Mouse (Mus musculus) limb, embryonic 11.5 days (tissue): ENCODE data around the gene Rtl5. TPM values are rescaled to one million over a fixed set of nuclear protein-coding genes. Genes with fewer than 3 reads are reported as not detected.

Experiments used
- ATAC-seq: fragments of 200-750 bp; cut with Nextera tagmentation; 2 replicates; pipeline ENCODE4 v1.8.0; 2017; ENCODE audit warnings: low read depth; ENCODE audit not compliant: insufficient number of reproducible peaks, low FRiP score, low TSS enrichment
- DNase-seq: peaks from one replicate; pipeline ENCODE4 v3.0.0-alpha.2; 2015; ENCODE audit warnings: low spot score
- H3K27ac ChIP-seq: fragments of 300-500 bp; sonication (generic); replicated peaks from 2 replicates; pipeline ENCODE4 v1.5.1; 2014; ENCODE audit warnings: low read depth, mild to moderate bottlenecking, low read length
- H3K27me3 ChIP-seq: fragments of 300-500 bp; sonication (generic); 2 replicates; pipeline ENCODE4 v1.6.1; 2014; ENCODE audit warnings: mild to moderate bottlenecking, low read length, mixed read lengths; ENCODE audit not compliant: control insufficient read depth, insufficient read depth
- H3K36me3 ChIP-seq: fragments of 300-500 bp; sonication (generic); 2 replicates; pipeline ENCODE4 v1.6.1; 2014; ENCODE audit warnings: mild to moderate bottlenecking, low read length, moderate library complexity, mixed read lengths; ENCODE audit not compliant: control insufficient read depth, insufficient read depth
- H3K4me1 ChIP-seq: fragments of 300-500 bp; sonication (generic); 2 replicates; pipeline ENCODE4 v1.6.1; 2014; ENCODE audit warnings: low read length, mixed read lengths; ENCODE audit not compliant: control insufficient read depth, insufficient read depth
- H3K4me2 ChIP-seq: fragments of 300-500 bp; sonication (generic); 2 replicates; pipeline ENCODE4 v1.6.1; 2014; ENCODE audit warnings: low read depth, mild to moderate bottlenecking, moderate library complexity; ENCODE audit not compliant: severe bottlenecking
- H3K4me3 ChIP-seq: fragments of 300-500 bp; sonication (generic); 2 replicates; pipeline ENCODE4 v1.5.1; 2014; ENCODE audit warnings: low read depth, low read length
- H3K9ac ChIP-seq: fragments of 300-500 bp; sonication (generic); 2 replicates; pipeline ENCODE4 v1.6.1; 2014; ENCODE audit warnings: mild to moderate bottlenecking, low read length
- H3K9me3 ChIP-seq: fragments of 300-500 bp; sonication (generic); 2 replicates; pipeline ENCODE4 v1.6.1; 2016; ENCODE audit warnings: low read length; ENCODE audit not compliant: control insufficient read depth
- WGBS: fragments of 180-500 bp; shearing (Covaris S2); extraction: QIAGEN DNeasy Blood & Tissue Kit; methylation state at CpG from one replicate; pipeline ENCODE4 v1.1.7; 2014; 5-methylcytosine and 5-hydroxymethylcytosine counted together
- polyA plus RNA-seq: library from polyadenylated mRNA; unstranded; fragments of >200 nt; fragmentation: Nextera tagmentation; extraction: Ambion mirVana; gene quantifications from 2 replicates; pipeline ENCODE4 v1.2.1, GENCODE M21; 2014

The Rtl5 gene
- polyA plus RNA-seq, 1 experiment from 2014 or later, result 4.0 TPM

DNA sequence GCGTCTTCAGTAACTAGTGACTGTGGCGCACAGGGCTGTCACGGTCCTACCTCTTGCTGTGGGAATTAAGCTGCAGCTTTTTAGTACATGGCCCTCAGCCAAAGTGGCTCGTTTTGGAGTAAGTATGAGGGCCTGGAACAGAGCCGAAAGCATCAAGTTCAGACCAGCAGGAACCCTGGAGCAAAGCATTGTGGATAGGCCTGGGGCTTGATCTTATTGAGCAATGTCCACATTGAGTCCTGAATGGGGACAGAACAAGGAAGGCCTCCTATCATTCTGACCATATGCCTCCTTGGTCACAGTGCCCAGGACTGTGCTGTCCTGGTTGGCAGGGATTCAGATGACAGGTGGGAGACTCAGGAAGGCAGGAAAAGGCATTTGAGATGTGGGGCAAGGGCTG, 10.9 kb downstream of the Rtl5 start:
- H3K27me3 ChIP-seq, result no peaks in the 10 kb centered on the region
- WGBS, result 80% methylated on average over 5 of the region's 5 CpGs

DNA sequence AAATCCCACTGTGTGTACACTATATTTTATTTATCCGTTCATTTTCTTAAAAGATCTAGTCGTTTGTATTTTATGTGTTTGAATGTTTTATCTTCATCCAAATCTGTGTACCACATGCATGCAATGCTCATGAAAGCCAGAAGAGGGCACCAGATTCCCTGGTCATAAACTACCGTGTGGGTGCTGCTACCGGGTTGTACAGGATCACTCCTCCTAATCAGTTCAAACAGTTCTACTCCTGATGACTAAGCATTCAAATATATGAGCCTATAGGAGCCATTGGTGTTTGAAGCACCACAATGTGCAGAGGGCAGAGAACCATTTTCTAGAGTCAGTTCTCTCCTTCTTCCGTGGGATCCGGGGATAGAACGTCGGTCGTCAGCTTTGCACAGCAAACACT, 11.7 kb downstream of the Rtl5 start:
- Histone ChIP-seq H3K4me1 (no peaks in the 10 kb centered on the region), H3K4me3 (no peak overlapping the region), H3K9ac (no peak overlapping the region), H3K9me3 (no peaks in the 10 kb centered on the region), H3K4me2 (no peak overlapping the region), H3K36me3 (no peaks in the 10 kb centered on the region), H3K27me3 (no peaks in the 10 kb centered on the region), H3K27ac (no peak overlapping the region)
- ATAC-seq (no peak), DNase-seq (peak; percentile 37)
- 68% methylated on average over 9 of the region's 9 CpGs for WGBS

More for the DNA sequence above, 10.9 kb downstream of the Rtl5 start:
- no peak overlapping the region for H3K4me2 ChIP-seq
- DNase-seq, result no peak
- H3K4me3 ChIP-seq, result no peak overlapping the region
- H3K9ac ChIP-seq, result no peak overlapping the region
- H3K4me1 ChIP-seq, result no peaks in the 10 kb centered on the region
- no peak overlapping the region for H3K27ac ChIP-seq
- no peaks in the 10 kb centered on the region for H3K9me3 ChIP-seq
- no peak for ATAC-seq
- no peaks in the 10 kb centered on the region for H3K36me3 ChIP-seq

DNA sequence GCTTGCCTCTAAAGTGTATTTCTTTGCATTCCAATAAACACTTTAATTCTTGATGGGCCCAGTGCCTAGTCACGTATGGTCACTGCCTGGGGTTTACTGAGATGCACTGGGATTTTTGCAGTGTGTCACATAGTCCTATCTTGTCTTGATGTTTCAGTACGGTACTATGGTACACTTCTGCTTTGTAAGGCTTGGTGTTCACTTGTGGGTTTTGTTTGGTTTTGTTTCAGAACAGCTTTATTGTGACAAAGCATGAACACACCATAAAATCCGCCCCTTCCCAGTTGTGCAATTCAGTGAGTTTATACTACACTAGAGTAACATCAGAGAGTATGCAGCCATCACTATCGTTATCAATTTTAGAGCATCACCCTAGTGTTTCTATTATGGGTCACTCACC, 17.1 kb downstream of the Rtl5 start:
- H3K4me1 ChIP-seq, result no peaks in the 10 kb centered on the region
- DNase-seq (no peak), ATAC-seq (no peak)
- 84% methylated on average over 4 of the region's 4 CpGs for WGBS
- H3K27me3 ChIP-seq, result peaks cover 3% of the 10 kb centered on the region; the same call in 1 of the 2 replicates
- H3K27ac ChIP-seq, result no peak overlapping the region
- no peak overlapping the region for H3K9ac ChIP-seq
- H3K4me2 ChIP-seq, result no peak overlapping the region
- no peaks in the 10 kb centered on the region for H3K36me3 ChIP-seq
- H3K4me3 ChIP-seq, result no peak overlapping the region
- H3K9me3 ChIP-seq, result no peaks in the 10 kb centered on the region

DNA sequence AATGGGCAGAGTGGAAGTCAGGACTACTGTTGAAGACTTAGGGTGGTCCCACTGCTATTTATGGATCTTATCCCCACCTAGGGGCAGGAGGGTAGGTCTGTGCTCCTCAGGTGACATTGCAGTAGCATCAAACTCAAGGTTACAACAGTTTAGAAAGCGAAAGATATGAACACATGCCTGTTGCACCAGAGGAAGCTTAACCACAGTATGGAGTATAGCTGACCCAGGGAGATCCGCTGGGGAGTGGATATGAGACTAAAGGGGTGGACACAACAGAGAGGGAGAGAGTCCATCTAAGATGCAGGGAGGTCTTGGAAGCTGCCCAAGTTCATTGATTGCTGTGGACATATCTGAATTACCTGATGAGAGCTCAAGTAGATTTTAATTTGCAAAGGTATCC, 17.7 kb downstream of the Rtl5 start:
- Histone ChIP-seq H3K9ac (no peak overlapping the region), H3K4me2 (no peak overlapping the region), H3K27ac (no peak overlapping the region), H3K27me3 (peaks cover 3% of the 10 kb centered on the region; the same call in 1 of the 2 replicates), H3K36me3 (no peaks in the 10 kb centered on the region), H3K9me3 (no peaks in the 10 kb centered on the region), H3K4me1 (no peaks in the 10 kb centered on the region), H3K4me3 (no peak overlapping the region)
- DNase-seq (no peak), ATAC-seq (no peak)
- WGBS, result 85% methylated on average over 2 of the region's 2 CpGs

- no peak overlapping the region for H3K9ac ChIP-seq
- H3K27me3 ChIP-seq, result peaks cover 3% of the 10 kb centered on the region; the same call in 1 of the 2 replicates
- WGBS, result 78% methylated on average over 4 of the region's 4 CpGs
- H3K4me2 ChIP-seq, result no peak overlapping the region
- no peaks in the 10 kb centered on the region for H3K4me1 ChIP-seq
- DNase-seq (no peak), ATAC-seq (no peak)
- H3K27ac ChIP-seq, result no peak overlapping the region
- no peaks in the 10 kb centered on the region for H3K9me3 ChIP-seq
- no peak overlapping the region for H3K4me3 ChIP-seq
- no peaks in the 10 kb centered on the region for H3K36me3 ChIP-seq
Measured at GRCm38 (mm10) chrX:102051225-102051624, 19.9 kb downstream of the Rtl5 start.

GRCm38 (mm10) chrX:102050552-102050951, 20.6 kb downstream of the Rtl5 start:
- Histone ChIP-seq H3K4me2 (no peak overlapping the region), H3K9ac (no peak overlapping the region), H3K36me3 (no peaks in the 10 kb centered on the region), H3K4me3 (no peak overlapping the region), H3K27me3 (peaks cover 3% of the 10 kb centered on the region; the same call in 1 of the 2 replicates), H3K9me3 (no peaks in the 10 kb centered on the region), H3K4me1 (no peaks in the 10 kb centered on the region), H3K27ac (no peak overlapping the region)
- 81% methylated on average over 6 of the region's 6 CpGs for WGBS
- ATAC-seq, result no peak
- no peak for DNase-seq

- Histone ChIP-seq H3K27me3 (peaks cover 6% of the 10 kb centered on the region; the same call in 1 of the 2 replicates), H3K4me1 (no peaks in the 10 kb centered on the region), H3K4me3 (no peak overlapping the region), H3K27ac (no peak overlapping the region), H3K36me3 (no peaks in the 10 kb centered on the region), H3K9ac (no peak overlapping the region), H3K4me2 (no peak overlapping the region), H3K9me3 (no peaks in the 10 kb centered on the region)
- DNase-seq (no peak), ATAC-seq (no peak)
- WGBS, result 82% methylated on average over 4 of the region's 4 CpGs
Measured at GRCm38 (mm10) chrX:102042386-102042785, 28.7 kb downstream of the Rtl5 start.

DNA sequence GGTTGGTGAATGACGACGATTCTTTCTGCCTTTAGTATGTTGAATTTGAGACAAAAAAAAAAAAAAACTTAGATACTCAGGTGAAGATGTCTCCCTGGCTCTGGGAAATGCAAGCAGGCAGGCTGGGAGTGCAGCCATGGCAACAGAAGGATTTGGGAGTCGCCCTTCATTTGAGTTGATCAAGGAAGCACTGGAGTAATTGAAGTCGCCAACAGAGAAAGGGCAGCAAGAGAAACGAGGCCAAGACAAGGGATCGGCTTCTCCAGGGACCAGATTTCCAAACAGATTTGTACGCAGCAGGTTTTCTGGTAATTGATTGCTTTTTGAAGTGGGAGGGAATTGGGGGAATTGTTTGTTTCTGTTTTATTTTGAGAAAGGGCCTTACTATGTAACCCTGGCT, 29.5 kb downstream of the Rtl5 start:
- ATAC-seq (no peak), DNase-seq (no peak)
- Histone ChIP-seq H3K36me3 (no peaks in the 10 kb centered on the region), H3K4me1 (no peaks in the 10 kb centered on the region), H3K27ac (no peak overlapping the region), H3K9ac (no peak overlapping the region), H3K27me3 (peaks cover 6% of the 10 kb centered on the region; the same call in 1 of the 2 replicates), H3K9me3 (no peaks in the 10 kb centered on the region), H3K4me2 (no peak overlapping the region), H3K4me3 (no peak overlapping the region)
- 71% methylated on average over 7 of the region's 7 CpGs for WGBS

- Histone ChIP-seq H3K4me1 (no peaks in the 10 kb centered on the region), H3K36me3 (no peaks in the 10 kb centered on the region), H3K9me3 (no peaks in the 10 kb centered on the region), H3K4me3 (no peak overlapping the region), H3K27ac (no peak overlapping the region), H3K27me3 (0 out of 2 replicates have a peak, but pooled peaks cover 7% of the 10 kb centered on the region), H3K9ac (no peak overlapping the region), H3K4me2 (no peak overlapping the region)
- 77% methylated on average over 2 of the region's 2 CpGs for WGBS
- ATAC-seq (no peak), DNase-seq (no peak)
Measured at GRCm38 (mm10) chrX:102037506-102037905, 33.6 kb downstream of the Rtl5 start.
